Mouse (Mus musculus): ENCODE data around the gene Ppp1r16b.

DNA sequence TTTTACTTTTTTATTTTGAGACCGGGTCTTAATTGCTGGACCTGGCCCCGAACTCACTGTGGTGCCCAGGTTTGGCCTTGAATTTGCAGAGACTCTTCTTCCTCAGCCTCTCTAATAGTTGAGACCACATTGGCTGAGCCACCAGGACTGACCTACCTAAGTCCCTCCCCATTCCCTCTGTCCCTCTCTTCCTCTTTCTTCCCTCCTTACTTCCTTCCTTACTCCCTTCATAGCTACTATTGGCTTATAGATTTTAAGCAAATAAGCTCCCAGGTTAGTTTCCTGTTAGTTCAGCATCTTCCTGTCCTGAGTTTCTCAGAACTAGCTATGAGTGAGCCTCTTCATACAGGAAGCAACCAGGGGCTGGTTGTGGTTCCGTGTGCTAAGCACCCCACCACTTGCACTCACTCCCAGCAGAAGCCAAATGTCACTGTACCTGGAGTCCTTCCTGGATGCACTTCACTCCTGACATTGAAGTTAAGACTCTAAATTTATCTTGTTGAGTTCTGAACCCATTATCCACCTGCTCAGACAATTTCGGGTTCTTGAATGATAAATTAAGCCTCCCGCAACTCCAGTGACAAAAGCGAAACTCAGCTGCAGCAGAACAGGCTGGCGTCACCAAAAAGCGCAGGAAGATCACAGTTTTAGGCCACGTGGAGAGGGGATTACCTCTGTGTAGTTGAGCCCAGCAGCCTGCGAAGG lies 41.7 kb downstream of the Ppp1r16b start:
- TF ChIP-seq CTCF (IDR thresholded peaks at IDR 0.05; ENCODE audit: control insufficient read depth, insufficient read depth, insufficient read length) (no peak), MYOD1 (IDR thresholded peaks at IDR 0.05; ENCODE audit: control insufficient read depth, insufficient read length, low read depth) (no peak)

Measured in C2C12 (cell line).